Mouse (Mus musculus) CH12.LX (cell line): ENCODE results near the gene Amdhd1. TPM values are rescaled to one million over a fixed set of nuclear protein-coding genes. Genes with fewer than 3 reads are reported as not detected.
A peak's percentile ranks its signal among the peaks of the same experiment; 100 is the strongest.

Experiments
- DNase-seq: peaks from one replicate; pipeline ENCODE4 v3.0.0-alpha.2; 2013; ENCODE audit errors: extremely low read depth
- H3K27ac ChIP-seq: 2 replicates; pipeline ENCODE4 v1.5.1; 2012; ENCODE audit warnings: low read depth, mild to moderate bottlenecking, control low read depth, moderate library complexity; ENCODE audit not compliant: insufficient read depth
- H3K27me3 ChIP-seq: replicated peaks from 2 replicates; pipeline ENCODE3; 2012; ENCODE audit warnings: inconsistent platforms
- H3K36me3 ChIP-seq, 2 experiments: replicated peaks in 1 of 2; 2 replicates each; pipeline versions ENCODE3 to v1.6.1; 2012; ENCODE audit warnings: inconsistent platforms in 1 of 2, low read length in 1 of 2, mild to moderate bottlenecking in 1 of 2, mixed read lengths in 1 of 2, moderate library complexity in 1 of 2; ENCODE audit not compliant: control insufficient read depth in 1 of 2, insufficient read depth in 1 of 2
- H3K4me1 ChIP-seq, 2 experiments: 2 replicates each; pipeline ENCODE4 v1.6.1; 2012; ENCODE audit warnings: inconsistent platforms in 1 of 2, moderate library complexity in 1 of 2; ENCODE audit not compliant: insufficient read depth in 2 of 2, control insufficient read depth in 1 of 2
- H3K4me2 ChIP-seq: 2 replicates; pipeline ENCODE4 v1.6.1; 2012; ENCODE audit warnings: low read depth, mild to moderate bottlenecking, control low read depth; ENCODE audit not compliant: poor library complexity, insufficient read depth, severe bottlenecking
- H3K4me3 ChIP-seq, 3 experiments: fragments of 150-350 bp in 1 of 3; sonication (generic) in 1 of 3; replicated peaks in 1 of 3; 2 replicates each; pipeline versions ENCODE3 to v1.5.1; 2011 to 2012; ENCODE audit warnings: low read depth in 2 of 3, low read length in 2 of 3, mild to moderate bottlenecking in 2 of 3, moderate library complexity in 2 of 3, control low read depth in 1 of 3, improper control_type of control experiment in 1 of 3, inconsistent platforms in 1 of 3, mixed read lengths in 1 of 3; ENCODE audit not compliant: poor library complexity in 1 of 3
- H3K79me2 ChIP-seq: replicated peaks from 2 replicates; pipeline ENCODE4 v1.6.1; 2012; ENCODE audit warnings: mild to moderate bottlenecking, moderate library complexity; ENCODE audit not compliant: control insufficient read depth, poor library complexity, insufficient read depth, severe bottlenecking; ENCODE audit errors: extremely low read depth
- H3K9ac ChIP-seq: 2 replicates; pipeline ENCODE4 v1.6.1; 2012; ENCODE audit warnings: low read depth, mild to moderate bottlenecking, control low read depth, moderate library complexity; ENCODE audit not compliant: insufficient read depth
- H3K9me3 ChIP-seq: replicated peaks from 2 replicates; pipeline ENCODE3; 2012; ENCODE audit warnings: low read length, inconsistent platforms, mixed read lengths
- BHLHE40 ChIP-seq: IDR thresholded peaks from 2 replicates; pipeline ENCODE4 v1.6.1; 2011; ENCODE audit warnings: mild to moderate bottlenecking, low read depth, low read length, improper control_type of control experiment
- CHD1 ChIP-seq: IDR thresholded peaks from 2 replicates; pipeline ENCODE4 v1.6.1; 2012; ENCODE audit warnings: low read depth, low read length, improper control_type of control experiment, inconsistent platforms
- CHD2 ChIP-seq: IDR thresholded peaks from 2 replicates; pipeline ENCODE4 v1.6.1; 2011; ENCODE audit warnings: low read length, improper control_type of control experiment
- E2F4 ChIP-seq: IDR thresholded peaks from 2 replicates; pipeline ENCODE4 v1.6.1; 2011; ENCODE audit warnings: low read depth, low read length, improper control_type of control experiment; ENCODE audit not compliant: insufficient replicate concordance
- EP300 ChIP-seq: IDR thresholded peaks from 2 replicates; pipeline ENCODE4 v1.6.1; 2011; ENCODE audit warnings: low read length, improper control_type of control experiment
- ETS1 ChIP-seq: conservative IDR thresholded peaks from 2 replicates; pipeline ENCODE4 v1.6.1; 2012; ENCODE audit warnings: low read depth, mild to moderate bottlenecking, inconsistent platforms, low read length, improper control_type of control experiment, moderate library complexity
- HCFC1 ChIP-seq: IDR thresholded peaks from 2 replicates; pipeline ENCODE4 v1.6.1; 2012; ENCODE audit warnings: low read depth, mild to moderate bottlenecking, inconsistent platforms, low read length, improper control_type of control experiment
- IRF4 ChIP-seq: IDR thresholded peaks from 2 replicates; pipeline ENCODE4 v1.6.1; 2014; ENCODE audit warnings: low read depth, mild to moderate bottlenecking, inconsistent platforms, low read length, improper control_type of control experiment
- JUN ChIP-seq: IDR thresholded peaks from 2 replicates; pipeline ENCODE4 v1.6.1; 2011; ENCODE audit warnings: low read depth, mild to moderate bottlenecking, low read length, improper control_type of control experiment, moderate library complexity; ENCODE audit not compliant: insufficient read depth
- JUND ChIP-seq: conservative IDR thresholded peaks from 2 replicates; pipeline ENCODE4 v1.6.1; 2011; ENCODE audit warnings: low read depth, low read length, improper control_type of control experiment
- MAFK ChIP-seq: IDR thresholded peaks from 2 replicates; pipeline ENCODE4 v1.6.1; 2011; ENCODE audit warnings: low read length, improper control_type of control experiment; ENCODE audit not compliant: insufficient replicate concordance
- MAX ChIP-seq: IDR thresholded peaks from 2 replicates; pipeline ENCODE4 v1.6.1; 2011; ENCODE audit warnings: low read length, improper control_type of control experiment
- MEF2A ChIP-seq: IDR thresholded peaks from 2 replicates; pipeline ENCODE4 v1.6.1; 2014; ENCODE audit warnings: low read depth, mild to moderate bottlenecking, inconsistent platforms, low read length, improper control_type of control experiment, borderline replicate concordance
- MYC ChIP-seq: IDR thresholded peaks from 2 replicates; pipeline ENCODE4 v1.6.1; 2011; ENCODE audit warnings: low read depth, mild to moderate bottlenecking, improper control_type of control experiment, low read length
- NELFE ChIP-seq: IDR thresholded peaks from 2 replicates; pipeline ENCODE4 v1.6.1; 2011; ENCODE audit warnings: low read depth, low read length, improper control_type of control experiment
- NRF1 ChIP-seq: IDR thresholded peaks from 2 replicates; pipeline ENCODE4 v1.6.1; 2014; ENCODE audit warnings: low read depth, mild to moderate bottlenecking, inconsistent platforms, low read length, improper control_type of control experiment, moderate library complexity
- POLR2A ChIP-seq: IDR thresholded peaks from 2 replicates; pipeline ENCODE4 v1.6.1; 2011; ENCODE audit warnings: low read depth, mild to moderate bottlenecking, improper control_type of control experiment, low read length
- RAD21 ChIP-seq: IDR thresholded peaks from 2 replicates; pipeline ENCODE4 v1.6.1; 2011; ENCODE audit warnings: low read depth, mild to moderate bottlenecking, low read length, improper control_type of control experiment, moderate library complexity
- TCF12 ChIP-seq: IDR thresholded peaks from 2 replicates; pipeline ENCODE4 v1.6.1; 2014; ENCODE audit warnings: low read depth, mild to moderate bottlenecking, inconsistent platforms, low read length, improper control_type of control experiment
- UBTF ChIP-seq: IDR thresholded peaks from 2 replicates; pipeline ENCODE4 v1.6.1; 2012; ENCODE audit warnings: low read depth, mild to moderate bottlenecking, inconsistent platforms, low read length, improper control_type of control experiment, moderate library complexity
- USF2 ChIP-seq: conservative IDR thresholded peaks from 2 replicates; pipeline ENCODE4 v1.6.1; 2011; ENCODE audit warnings: low read depth, low read length, improper control_type of control experiment
- ZC3H11A ChIP-seq: IDR thresholded peaks from 2 replicates; pipeline ENCODE4 v1.6.1; 2012; ENCODE audit warnings: low read depth, mild to moderate bottlenecking, inconsistent platforms, low read length, improper control_type of control experiment
- ZKSCAN1 ChIP-seq: IDR thresholded peaks from 2 replicates; pipeline ENCODE4 v1.6.1; 2012; ENCODE audit warnings: low read depth, inconsistent platforms, low read length, improper control_type of control experiment, borderline replicate concordance
- dilution Hi-C: fragments of 300-500 bp; cut with MboI; formaldehyde crosslinking; loops from 2 replicates; pipeline ENCODE4 v1.14.3; 2020; ENCODE audit warnings: low sequenced_read_pairs; ENCODE audit not compliant: extremely low pct_unique_long_range_greater_than_20kb, extremely low pct_ligation_motif_present
- in situ Hi-C: fragments of 300-500 bp; cut with MboI; formaldehyde crosslinking; loops from 3 replicates; pipeline ENCODE4 v1.14.3; 2019; ENCODE audit warnings: low sequenced_read_pairs, low pct_ligation_motif_present, low pct_unique_long_range_greater_than_20kb, mixed read lengths
- polyA plus RNA-seq: library from polyadenylated mRNA; unstranded; fragments of >175 nt; gene quantifications from 2 replicates; pipeline ENCODE4 v1.2.1, GENCODE M21; 2012; ENCODE audit warnings: low read depth; ENCODE audit not compliant: insufficient read length
- total RNA-seq, 2 experiments: library from RNA; depleted of rRNA; stranded (reverse); fragments of 300-350 nt in 1 of 2; fragments of >200 nt in 1 of 2; gene quantifications; 2 replicates each; pipeline ENCODE4 v1.2.3; 2012 to 2014

The Amdhd1 gene
- total and polyA plus RNA-seq, 3 experiments: 2.3 to 8.4 (median 3.3) TPM

DNA sequence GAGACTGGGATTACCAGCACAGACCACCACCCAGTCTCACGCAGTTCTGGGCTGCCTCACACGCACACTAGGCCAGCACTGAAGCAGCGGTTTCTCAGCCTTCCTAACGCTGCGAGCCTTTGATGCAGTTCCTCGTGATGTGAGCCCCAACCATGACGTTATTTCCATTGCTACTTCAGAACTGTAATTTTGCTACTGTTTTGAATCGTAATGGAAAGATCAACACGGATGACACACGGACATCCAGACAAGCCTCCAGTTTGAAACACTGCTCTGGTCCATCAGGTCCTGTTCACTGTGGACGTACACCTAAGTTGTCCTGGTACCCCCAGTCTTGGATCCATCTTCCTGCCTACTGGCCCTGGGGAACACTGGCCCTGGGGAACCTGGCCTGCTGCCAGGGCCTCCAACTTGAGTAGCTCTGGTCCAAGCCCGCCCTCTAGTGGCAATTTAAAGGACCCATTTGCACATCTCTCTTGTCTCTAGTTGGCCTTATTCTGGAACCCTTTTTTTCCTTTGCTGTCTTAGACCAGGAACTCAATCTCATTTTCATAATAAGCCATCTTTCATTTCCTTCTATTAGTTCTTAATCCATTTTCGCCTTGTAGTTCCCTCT, 37.5 kb upstream of the Amdhd1 start (continued):
- no peak for TF ChIP-seq JUND
- peak; percentile 74 for TF ChIP-seq ZC3H11A

DNA sequence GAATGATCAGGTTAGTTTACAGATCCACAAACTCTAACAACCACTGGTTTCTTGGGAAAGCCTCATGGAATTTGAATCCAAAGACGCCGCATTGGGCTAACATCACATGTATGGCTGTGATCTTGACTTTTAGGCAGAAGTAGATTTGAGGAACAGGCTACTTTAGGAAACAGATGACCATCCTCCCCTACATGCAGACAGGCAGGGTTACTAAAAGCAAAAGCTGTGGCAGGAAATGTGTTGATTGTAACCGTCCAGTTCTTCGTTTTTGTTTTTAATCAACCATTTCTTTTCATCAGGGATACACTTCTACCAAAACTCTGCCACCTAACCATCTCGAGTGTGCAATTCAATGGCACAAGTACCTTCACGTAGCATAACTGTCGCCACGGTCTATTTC, 36.1 kb upstream of the Amdhd1 start:
- no peaks in the 10 kb centered on the region for H3K79me2 ChIP-seq
- TF ChIP-seq NRF1 (no peak), CHD1 (no peak), EP300 (peak; percentile 71), MYC (no peak), UBTF (no peak), NELFE (no peak), USF2 (no peak), JUN (no peak), MAFK (no peak), CHD2 (no peak), ZKSCAN1 (no peak), BHLHE40 (no peak), MEF2A (peak; percentile 38; the same call in 1 of the 2 replicates), ZC3H11A (no peak), ETS1 (no peak), HCFC1 (no peak), TCF12 (peak; percentile 30; the same call in 1 of the 2 replicates), POLR2A (no peak), IRF4 (peak; percentile 82), E2F4 (no peak), MAX (no peak), RAD21 (no peak)
- TF ChIP-seq, all 38 proteins: peak for 4
- Histone ChIP-seq H3K36me3 (peaks cover 6 to 57% of the 10 kb centered on the region in 2 experiments), H3K4me1 (peaks cover 16 to 23% of the 10 kb centered on the region in 2 experiments), H3K4me3 (no peak overlapping the region), H3K4me2 (0 out of 2 replicates have a peak overlapping the region, but pooled peaks have one; percentile 16), H3K9ac (peak overlapping the region; percentile 21; the same call in 1 of the 2 replicates), H3K27ac (no peak overlapping the region), H3K27me3 (no peaks in the 10 kb centered on the region), H3K9me3 (no peaks in the 10 kb centered on the region)
- no peak for DNase-seq
- dilution Hi-C loops: no loop called here
- in situ Hi-C loops: loop anchor here (5.0 to 25.0 kb wide), 3 partner anchors 34 to 514 kb away; partner anchors contain the start of genes Amdhd1 and Ccdc38
